18 mouse cellular contexts compared by ENCODE assay signal in genomic region chr11:86410521-86410920, GRCm38 (mm10).
"Had no signal": no experiment of that assay in that cellular context is flagged by ENCODE, and none has a peak within 500 bp of the region (broad histone marks: within the 10 kb centered on the region; RNA-seq: fewer than 3 reads in every experiment).

No protein-coding gene starts in this region.

- H3K9ac ChIP-seq: liver, embryonic 13.5 days; neural tube, embryonic 13.5 days had no signal

- H3K9me3 ChIP-seq: liver, embryonic 13.5 days; neural tube, embryonic 13.5 days had no signal

- H3K27me3 ChIP-seq: liver, embryonic 13.5 days; neural tube, embryonic 13.5 days had no signal

- H3K36me3 ChIP-seq: liver, embryonic 13.5 days; neural tube, embryonic 13.5 days had no signal

- H3K27ac ChIP-seq: kidney, postnatal 0 days; left cerebral cortex, adult 2 months; liver, embryonic 13.5 days; neural tube, embryonic 13.5 days had no signal

- H3K4me3 ChIP-seq: left cerebral cortex, adult 2 months; liver, embryonic 13.5 days; myocyte; neural tube, embryonic 13.5 days had no signal

- DNase-seq: kidney, adult 2 months; kidney, postnatal 36 days; layer of hippocampus, postnatal 36 days; liver, embryonic 13.5 days; lung, adult 2 months; lung, postnatal 14 days; lung, postnatal 4 days; midbrain, embryonic 14.5 days; right cerebral cortex, adult 18-20 months; right cerebral cortex, postnatal 14 days; right cerebral cortex, postnatal 4 days; thymus, adult 18-20 months; thymus, postnatal 36 days had no signal

- H3K4me2 ChIP-seq: liver, embryonic 13.5 days; midbrain, embryonic 11.5 days; neural tube, embryonic 13.5 days had no signal
